ENCODE assay signal across 13 mouse cellular contexts in genomic region chr8:13361865-13362264, GRCm38 (mm10). TPM values are rescaled to one million over a fixed set of nuclear protein-coding genes. Genes with fewer than 3 reads are reported as not detected.
A peak's percentile ranks its signal among the peaks of the same experiment; 100 is the strongest.
DNase-seq lines count a peak whose midpoint lies in the region; ATAC-seq and TF ChIP-seq lines count a peak whose summit lies in the region.
"Had no signal": no experiment of that assay in that cellular context is flagged by ENCODE, and none has a peak within 500 bp of the region (broad histone marks: within the 10 kb centered on the region; RNA-seq: fewer than 3 reads in every experiment).

No protein-coding gene starts in this region.

- H3K9ac ChIP-seq in intestine, postnatal 0 days (ENCODE audit: low read depth, low read length): no peak overlapping the region
- H3K9ac ChIP-seq in intestine, embryonic 15.5 days: no peak overlapping the region

- TF ChIP-seq CTCF in intestine, postnatal 0 days (IDR thresholded peaks at IDR 0.05; ENCODE audit: low read depth): peak; percentile 54

- H3K4me2 ChIP-seq in intestine, postnatal 0 days (replicated peaks; ENCODE audit: low read depth): no peak overlapping the region
- H3K4me2 ChIP-seq in intestine, embryonic 15.5 days (replicated peaks): no peak overlapping the region

- no peaks in the 10 kb centered on the region for H3K27me3 ChIP-seq in intestine, postnatal 0 days (replicated peaks; ENCODE audit: control insufficient read depth, insufficient read depth, low read length)
- no peaks in the 10 kb centered on the region for H3K27me3 ChIP-seq in intestine, embryonic 15.5 days (replicated peaks)

- peaks cover 91% of the 10 kb centered on the region for H3K36me3 ChIP-seq in intestine, postnatal 0 days (ENCODE audit: control insufficient read depth, insufficient read depth)
- peaks cover 77% of the 10 kb centered on the region for H3K36me3 ChIP-seq in intestine, embryonic 15.5 days

- no peak for ATAC-seq in intestine, postnatal 0 days
- no peak for ATAC-seq in intestine, embryonic 15.5 days

- DNase-seq in thymus, postnatal 14 days: peak; percentile 19
- DNase-seq in thymus, postnatal 0 days (ENCODE audit: low spot score): no peak
- DNase-seq in induced T-regulatory cell, adult 2 months (ENCODE audit: low read depth): peak; percentile 37
- no peak for DNase-seq in left cerebral cortex, postnatal 14 days (ENCODE audit: low spot score in 2 of 2)
- no peak for DNase-seq in adrenal gland, adult 2 months
- DNase-seq in gastrocnemius, postnatal 25 days: no peak
- DNase-seq: heart, adult 11 months; right cerebral cortex, adult 18-20 months had no signal

- no peaks in the 10 kb centered on the region for H3K4me1 ChIP-seq in intestine, postnatal 0 days (replicated peaks; ENCODE audit: control insufficient read depth, insufficient read depth, low read length)
- no peaks in the 10 kb centered on the region for H3K4me1 ChIP-seq in intestine, embryonic 15.5 days (replicated peaks)

- H3K4me3 ChIP-seq in intestine, postnatal 0 days (ENCODE audit: low read depth, low read length): no peak overlapping the region
- no peak overlapping the region for H3K4me3 ChIP-seq in intestine, embryonic 15.5 days (replicated peaks)

- 93% methylated on average over 6 of the region's 6 CpGs for WGBS in intestine, postnatal 0 days
- 91% methylated on average over 6 of the region's 6 CpGs for WGBS in intestine, embryonic 15.5 days

- intact Hi-C loops in left cerebral cortex, postnatal 14 days (cut with DNase I): no loop called here

- no peaks in the 10 kb centered on the region for H3K9me3 ChIP-seq in intestine, postnatal 0 days (ENCODE audit: control insufficient read depth)
- no peaks in the 10 kb centered on the region for H3K9me3 ChIP-seq in intestine, embryonic 15.5 days

- no peak overlapping the region for H3K27ac ChIP-seq in intestine, postnatal 0 days (ENCODE audit: low read depth, low read length)
- no peak overlapping the region for H3K27ac ChIP-seq in intestine, embryonic 15.5 days

RNA-seq across cellular contexts. Expression of gene Tfdp1, which starts 23.3 kb away (rescaled TPM):
- 50.3 and 51.2 TPM in 2 replicates for polyA plus RNA-seq in intestine, postnatal 0 days (2015; fragmentation: Nextera tagmentation; extraction: Ambion mirVana)
- polyA plus RNA-seq in intestine, embryonic 15.5 days (2015; fragmentation: Nextera tagmentation; extraction: Ambion mirVana): 148 and 170 TPM in 2 replicates
- polyA plus RNA-seq in thymus, postnatal 0 days (2015; fragmentation: Nextera tagmentation; extraction: Ambion mirVana): 222 and 235 TPM in 2 replicates
- total RNA-seq in left cerebral cortex, postnatal 14 days (2021): 10 to 100 TPM; 59.4 to 65.9 TPM
- total RNA-seq in adrenal gland, adult 2 months (2021): 10 to 100 TPM; 62.7 to 67.1 TPM
- 12.6 and 15.3 TPM in 2 replicates for polyA plus RNA-seq in adrenal gland, adult 2 months (2012; rRNA removed)
- 10 to 100 TPM; 45.5 to 46.3 TPM for total RNA-seq in gastrocnemius, postnatal 25 days (2021)

RNA-seq across cellular contexts. Expression of gene Atp4b, which starts 34.8 kb away (rescaled TPM):
- polyA plus RNA-seq in intestine, postnatal 0 days (2015; fragmentation: Nextera tagmentation; extraction: Ambion mirVana): not detected in 2 replicates
- polyA plus RNA-seq in intestine, embryonic 15.5 days (2015; fragmentation: Nextera tagmentation; extraction: Ambion mirVana): not detected in 2 replicates
- polyA plus RNA-seq in thymus, postnatal 0 days (2015; fragmentation: Nextera tagmentation; extraction: Ambion mirVana): 0.41 and 0.42 TPM in 2 replicates
- not detected for total RNA-seq in left cerebral cortex, postnatal 14 days (2021)
- total RNA-seq in adrenal gland, adult 2 months (2021): under 1 TPM in 1 of 2 experiments, not detected in 1; 0.69 TPM
- 0.43 and 1.2 TPM in 2 replicates for polyA plus RNA-seq in adrenal gland, adult 2 months (2012; rRNA removed)
- not detected for total RNA-seq in gastrocnemius, postnatal 25 days (2021)
- polyA plus RNA-seq: brain, embryonic 14.5 days; forebrain, embryonic 11.5 days had no signal

RNA-seq across cellular contexts. Expression of gene Grk1, which starts 43.0 kb away (rescaled TPM):
- not detected in 2 replicates for polyA plus RNA-seq in intestine, postnatal 0 days (2015; fragmentation: Nextera tagmentation; extraction: Ambion mirVana)
- polyA plus RNA-seq in intestine, embryonic 15.5 days (2015; fragmentation: Nextera tagmentation; extraction: Ambion mirVana): not detected in 2 replicates
- 0.03 TPM in 1 of 2 replicates, not detected in the other for polyA plus RNA-seq in thymus, postnatal 0 days (2015; fragmentation: Nextera tagmentation; extraction: Ambion mirVana)
- total RNA-seq in left cerebral cortex, postnatal 14 days (2021): not detected
- not detected for total RNA-seq in adrenal gland, adult 2 months (2021)
- not detected in 2 replicates for polyA plus RNA-seq in adrenal gland, adult 2 months (2012; rRNA removed)
- total RNA-seq in gastrocnemius, postnatal 25 days (2021): under 1 TPM in 1 of 2 experiments, not detected in 1; 0.05 TPM
- polyA plus RNA-seq: liver, embryonic 16.5 days had no signal

Comparison
In these comparisons a context has a peak if more than half of its experiments do, and no peak if none do; other contexts are left out.
1. DNase-seq: peak in thymus, postnatal 14 days (single experiment) and induced T-regulatory cell, adult 2 months (single experiment); none in thymus, postnatal 0 days (single experiment), left cerebral cortex, postnatal 14 days (0 of 2), adrenal gland, adult 2 months (single experiment) and gastrocnemius, postnatal 25 days (single experiment).